Mouse (Mus musculus): ENCODE results near the gene 4931409K22Rik. TPM values are rescaled to one million over a fixed set of nuclear protein-coding genes. Genes with fewer than 3 reads are reported as not detected.
A peak's percentile ranks its signal among the peaks of the same experiment; 100 is the strongest.

The 4931409K22Rik gene
- polyA plus RNA-seq, 1 experiment from 2014 or later = 0.26 TPM

GRCm38 (mm10) chr5:24599137-24599536 lies 42.5 kb upstream of the 4931409K22Rik start:
- Histone ChIP-seq H3K27me3 (no peaks in the 10 kb centered on the region), H3K4me1 (peaks cover 68% of the 10 kb centered on the region), H3K36me3 (peaks cover 21% of the 10 kb centered on the region), H3K27ac (no peak overlapping the region), H3K9ac (peak overlapping the region; percentile 52; the same call in 1 of the 2 replicates), H3K4me2 (peak overlapping the region; percentile 97), H3K4me3 (peak overlapping the region; percentile 49), H3K9me3 (no peaks in the 10 kb centered on the region)
- 14% methylated on average over 8 of the region's 8 CpGs for WGBS
- no peak for ATAC-seq (ENCODE audit: insufficient number of reproducible peaks, low FRiP score, low TSS enrichment, low read depth)

GRCm38 (mm10) chr5:24598570-24599006 lies 42.0 kb upstream of the 4931409K22Rik start:
- Histone ChIP-seq H3K4me2 (peak overlapping the region; percentile 97), H3K36me3 (peaks cover 26% of the 10 kb centered on the region), H3K4me3 (peak overlapping the region; percentile 49), H3K4me1 (peaks cover 62% of the 10 kb centered on the region), H3K27me3 (no peaks in the 10 kb centered on the region), H3K9ac (peak overlapping the region; percentile 52; the same call in 1 of the 2 replicates), H3K27ac (0 out of 2 replicates have a peak overlapping the region, but pooled peaks have one; percentile 17), H3K9me3 (no peaks in the 10 kb centered on the region)
- ATAC-seq (ENCODE audit: insufficient number of reproducible peaks, low FRiP score, low TSS enrichment, low read depth) = no peak
- WGBS = under 1% methylated on average over 40 of the region's 41 CpGs

- Histone ChIP-seq H3K4me3 (peak overlapping the region; percentile 49), H3K27ac (0 out of 2 replicates have a peak overlapping the region, but pooled peaks have one; percentile 17), H3K36me3 (peaks cover 32% of the 10 kb centered on the region), H3K9me3 (no peaks in the 10 kb centered on the region), H3K4me2 (peak overlapping the region; percentile 97), H3K9ac (peak overlapping the region; percentile 52; the same call in 1 of the 2 replicates), H3K27me3 (no peaks in the 10 kb centered on the region), H3K4me1 (peaks cover 57% of the 10 kb centered on the region)
- 22% methylated on average over 15 of the region's 15 CpGs for WGBS
- ATAC-seq (ENCODE audit: insufficient number of reproducible peaks, low FRiP score, low TSS enrichment, low read depth) = no peak
These were observed 41.4 kb upstream of the 4931409K22Rik start for GRCm38 (mm10) chr5:24597901-24598569.

- Histone ChIP-seq H3K9ac (no peak overlapping the region), H3K36me3 (peaks cover 39% of the 10 kb centered on the region), H3K4me1 (peaks cover 55% of the 10 kb centered on the region), H3K27me3 (no peaks in the 10 kb centered on the region), H3K4me2 (peak overlapping the region; percentile 2; the same call in 1 of the 2 replicates), H3K27ac (peak overlapping the region; percentile 54), H3K9me3 (no peaks in the 10 kb centered on the region), H3K4me3 (no peak overlapping the region)
- ATAC-seq (ENCODE audit: insufficient number of reproducible peaks, low FRiP score, low TSS enrichment, low read depth) = no peak
- WGBS = 44% methylated on average over 2 of the region's 2 CpGs
These were observed 40.7 kb upstream of the 4931409K22Rik start for GRCm38 (mm10) chr5:24597221-24597728.

GRCm38 (mm10) chr5:24596519-24597171 lies 40.0 kb upstream of the 4931409K22Rik start:
- peaks cover 46% of the 10 kb centered on the region for H3K36me3 ChIP-seq
- H3K4me3 ChIP-seq = no peak overlapping the region
- WGBS = 21% methylated on average over 11 of the region's 11 CpGs
- peak overlapping the region; percentile 2; the same call in 1 of the 2 replicates for H3K4me2 ChIP-seq
- no peaks in the 10 kb centered on the region for H3K27me3 ChIP-seq
- H3K4me1 ChIP-seq = peaks cover 59% of the 10 kb centered on the region
- H3K27ac ChIP-seq = peak overlapping the region; percentile 54
- no peak overlapping the region for H3K9ac ChIP-seq
- no peak for ATAC-seq (ENCODE audit: insufficient number of reproducible peaks, low FRiP score, low TSS enrichment, low read depth)
- H3K9me3 ChIP-seq = no peaks in the 10 kb centered on the region

- H3K36me3 ChIP-seq = peaks cover 53% of the 10 kb centered on the region
- H3K9me3 ChIP-seq = no peaks in the 10 kb centered on the region
- WGBS = 70% methylated on average over 14 of the region's 14 CpGs
These were observed 39.3 kb upstream of the 4931409K22Rik start for GRCm38 (mm10) chr5:24595786-24596380.

GRCm38 (mm10) chr5:24595261-24595660 lies 38.7 kb upstream of the 4931409K22Rik start:
- WGBS = 90% methylated on average over 5 of the region's 5 CpGs
- Histone ChIP-seq H3K27ac (no peak overlapping the region), H3K4me1 (peaks cover 54% of the 10 kb centered on the region), H3K9ac (no peak overlapping the region), H3K4me2 (no peak overlapping the region), H3K27me3 (no peaks in the 10 kb centered on the region), H3K4me3 (no peak overlapping the region), H3K36me3 (peaks cover 59% of the 10 kb centered on the region), H3K9me3 (no peaks in the 10 kb centered on the region)
- ATAC-seq (ENCODE audit: insufficient number of reproducible peaks, low FRiP score, low TSS enrichment, low read depth) = no peak

More at GRCm38 (mm10) chr5:24595786-24596380, 39.3 kb upstream of the 4931409K22Rik start:
- Histone ChIP-seq H3K9ac (no peak overlapping the region), H3K4me2 (no peak overlapping the region), H3K27me3 (no peaks in the 10 kb centered on the region), H3K27ac (no peak overlapping the region), H3K4me1 (peaks cover 59% of the 10 kb centered on the region), H3K4me3 (no peak overlapping the region)
- ATAC-seq (ENCODE audit: insufficient number of reproducible peaks, low FRiP score, low TSS enrichment, low read depth) = no peak

GRCm38 (mm10) chr5:24594346-24594745 lies 37.7 kb upstream of the 4931409K22Rik start:
- Histone ChIP-seq H3K9ac (no peak overlapping the region), H3K27me3 (no peaks in the 10 kb centered on the region), H3K27ac (no peak overlapping the region), H3K4me2 (no peak overlapping the region), H3K36me3 (peaks cover 68% of the 10 kb centered on the region), H3K4me1 (peaks cover 51% of the 10 kb centered on the region), H3K9me3 (no peaks in the 10 kb centered on the region), H3K4me3 (no peak overlapping the region)
- 91% methylated on average over 5 of the region's 5 CpGs for WGBS
- no peak for ATAC-seq (ENCODE audit: insufficient number of reproducible peaks, low FRiP score, low TSS enrichment, low read depth)

- Histone ChIP-seq H3K36me3 (peaks cover 72% of the 10 kb centered on the region), H3K9ac (no peak overlapping the region), H3K27me3 (no peaks in the 10 kb centered on the region), H3K27ac (no peak overlapping the region), H3K4me2 (no peak overlapping the region), H3K4me3 (no peak overlapping the region), H3K4me1 (peaks cover 49% of the 10 kb centered on the region), H3K9me3 (no peaks in the 10 kb centered on the region)
- 66% methylated on average over 10 of the region's 10 CpGs for WGBS
- no peak for ATAC-seq (ENCODE audit: insufficient number of reproducible peaks, low FRiP score, low TSS enrichment, low read depth)
These were observed 37.3 kb upstream of the 4931409K22Rik start for GRCm38 (mm10) chr5:24593928-24594327.

- Histone ChIP-seq H3K4me1 (peaks cover 44% of the 10 kb centered on the region), H3K27me3 (no peaks in the 10 kb centered on the region), H3K27ac (no peak overlapping the region), H3K9me3 (no peaks in the 10 kb centered on the region), H3K4me2 (no peak overlapping the region), H3K9ac (no peak overlapping the region), H3K4me3 (no peak overlapping the region), H3K36me3 (peaks cover 79% of the 10 kb centered on the region)
- ATAC-seq (ENCODE audit: insufficient number of reproducible peaks, low FRiP score, low TSS enrichment, low read depth) = no peak
- 78% methylated on average over 10 of the region's 10 CpGs for WGBS
These were observed 36.6 kb upstream of the 4931409K22Rik start for GRCm38 (mm10) chr5:24593230-24593629.

- Histone ChIP-seq H3K4me3 (no peak overlapping the region), H3K27me3 (no peaks in the 10 kb centered on the region), H3K27ac (no peak overlapping the region), H3K9me3 (no peaks in the 10 kb centered on the region), H3K4me2 (no peak overlapping the region), H3K4me1 (peaks cover 46% of the 10 kb centered on the region), H3K36me3 (peaks cover 82% of the 10 kb centered on the region), H3K9ac (no peak overlapping the region)
- ATAC-seq (ENCODE audit: insufficient number of reproducible peaks, low FRiP score, low TSS enrichment, low read depth) = peak; percentile 41; the same call in 1 of the 2 replicates
- 60% methylated on average over 21 of the region's 21 CpGs for WGBS
These were observed 36.0 kb upstream of the 4931409K22Rik start for GRCm38 (mm10) chr5:24592471-24593160.

All from limb, embryonic 15.5 days (tissue).